Mouse (Mus musculus): ENCODE results near the gene Gm10320. TPM values are rescaled to one million over a fixed set of nuclear protein-coding genes. Genes with fewer than 3 reads are reported as not detected.

Gene Gm10320
- 0.59 and 0.86 TPM in 2 replicates for polyA plus RNA-seq (2014; fragmentation: Nextera tagmentation; extraction: Ambion mirVana)

GRCm38 (mm10) chr13:98491909-98492308 is at the start of gene Gm10320:
TSS of gene Gm10320 (minus strand) at chr13:98492001.
- Histone ChIP-seq H3K4me3 (ENCODE audit: low read depth, low read length) (no peak within 1 kb of the TSS), H3K4me2 (ENCODE audit: low read depth, low read length) (no peak within 1 kb of the TSS), H3K27me3 (ENCODE audit: control insufficient read depth, insufficient read depth, low read length) (0 out of 2 replicates have a peak, but pooled peaks cover 2% of the 10 kb centered on the region), H3K4me1 (ENCODE audit: control insufficient read depth, insufficient read depth, low read length) (no peaks in the 10 kb centered on the region), H3K27ac (ENCODE audit: low read depth, low read length) (no peak within 1 kb of the TSS), H3K36me3 (ENCODE audit: control insufficient read depth, insufficient read depth, low read length) (no peaks in the 10 kb centered on the region), H3K9ac (replicated peaks; ENCODE audit: low read depth, low read length) (no peak within 1 kb of the TSS), H3K9me3 (ENCODE audit: control insufficient read depth, low read length) (no peaks in the 10 kb centered on the region)
- no peak for ATAC-seq (ENCODE audit: low read depth)
- 66% methylated on average over 3 of the region's 3 CpGs for WGBS

GRCm38 (mm10) chr13:98541601-98542000 is 49.8 kb upstream of the Gm10320 start:
- no peak overlapping the region for H3K4me2 ChIP-seq (ENCODE audit: low read depth, low read length)
- no peak overlapping the region for H3K27ac ChIP-seq (ENCODE audit: low read depth, low read length)
- H3K27me3 ChIP-seq (ENCODE audit: control insufficient read depth, insufficient read depth, low read length) = no peaks in the 10 kb centered on the region
- no peak for ATAC-seq (ENCODE audit: low read depth)
- H3K36me3 ChIP-seq (ENCODE audit: control insufficient read depth, insufficient read depth, low read length) = no peaks in the 10 kb centered on the region
- WGBS = 85% methylated on average over 2 of the region's 2 CpGs
- no peaks in the 10 kb centered on the region for H3K4me1 ChIP-seq (ENCODE audit: control insufficient read depth, insufficient read depth, low read length)
- H3K4me3 ChIP-seq (ENCODE audit: low read depth, low read length) = no peak overlapping the region
- H3K9me3 ChIP-seq (ENCODE audit: control insufficient read depth, low read length) = no peaks in the 10 kb centered on the region
- no peak overlapping the region for H3K9ac ChIP-seq (replicated peaks; ENCODE audit: low read depth, low read length)

DNA sequence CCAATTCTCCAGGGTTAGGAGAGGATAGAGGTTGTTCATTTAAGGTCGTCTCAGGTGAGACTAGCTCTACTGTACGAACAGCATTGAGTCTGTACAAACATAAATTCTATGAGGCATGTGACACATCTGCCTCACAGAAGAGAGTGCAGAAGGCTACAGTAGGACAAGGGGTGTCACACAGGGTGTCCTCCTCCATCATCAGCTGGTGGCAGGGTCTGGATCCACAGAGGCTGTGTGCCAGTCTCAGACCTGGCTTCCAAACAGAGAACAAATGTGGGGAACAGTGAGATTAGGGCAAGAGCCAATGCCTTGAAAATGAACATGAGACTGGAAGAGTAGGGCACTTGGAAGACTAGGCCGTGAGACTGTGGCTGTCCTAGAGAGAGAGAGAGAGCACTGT is 48.4 kb upstream of the Gm10320 start:
- Histone ChIP-seq H3K4me1 (ENCODE audit: control insufficient read depth, insufficient read depth, low read length) (no peaks in the 10 kb centered on the region), H3K9me3 (ENCODE audit: control insufficient read depth, low read length) (no peaks in the 10 kb centered on the region), H3K9ac (replicated peaks; ENCODE audit: low read depth, low read length) (no peak overlapping the region), H3K27ac (ENCODE audit: low read depth, low read length) (no peak overlapping the region), H3K4me2 (ENCODE audit: low read depth, low read length) (no peak overlapping the region), H3K4me3 (ENCODE audit: low read depth, low read length) (no peak overlapping the region), H3K27me3 (ENCODE audit: control insufficient read depth, insufficient read depth, low read length) (no peaks in the 10 kb centered on the region), H3K36me3 (ENCODE audit: control insufficient read depth, insufficient read depth, low read length) (no peaks in the 10 kb centered on the region)
- WGBS = 89% methylated on average over 3 of the region's 3 CpGs
- no peak for ATAC-seq (ENCODE audit: low read depth)

- Histone ChIP-seq H3K9me3 (ENCODE audit: control insufficient read depth, low read length) (no peaks in the 10 kb centered on the region), H3K4me1 (ENCODE audit: control insufficient read depth, insufficient read depth, low read length) (peaks cover under 1% of the 10 kb centered on the region; the same call in 1 of the 2 replicates), H3K4me3 (ENCODE audit: low read depth, low read length) (no peak overlapping the region), H3K36me3 (ENCODE audit: control insufficient read depth, insufficient read depth, low read length) (no peaks in the 10 kb centered on the region), H3K27ac (ENCODE audit: low read depth, low read length) (no peak overlapping the region), H3K4me2 (ENCODE audit: low read depth, low read length) (no peak overlapping the region), H3K27me3 (ENCODE audit: control insufficient read depth, insufficient read depth, low read length) (no peaks in the 10 kb centered on the region), H3K9ac (replicated peaks; ENCODE audit: low read depth, low read length) (no peak overlapping the region)
- 86% methylated on average over 7 of the region's 7 CpGs for WGBS
- no peak for ATAC-seq (ENCODE audit: low read depth)
Measured at GRCm38 (mm10) chr13:98539311-98539710, 47.5 kb upstream of the Gm10320 start.

- H3K36me3 ChIP-seq (ENCODE audit: control insufficient read depth, insufficient read depth, low read length) = no peaks in the 10 kb centered on the region
- H3K4me2 ChIP-seq (ENCODE audit: low read depth, low read length) = no peak overlapping the region
- no peak overlapping the region for H3K27ac ChIP-seq (ENCODE audit: low read depth, low read length)
- no peak for ATAC-seq (ENCODE audit: low read depth)
- WGBS = 64% methylated on average over 5 of the region's 5 CpGs
- peaks cover 4% of the 10 kb centered on the region; the same call in 1 of the 2 replicates for H3K4me1 ChIP-seq (ENCODE audit: control insufficient read depth, insufficient read depth, low read length)
- H3K27me3 ChIP-seq (ENCODE audit: control insufficient read depth, insufficient read depth, low read length) = no peaks in the 10 kb centered on the region
- no peak overlapping the region for H3K4me3 ChIP-seq (ENCODE audit: low read depth, low read length)
- H3K9ac ChIP-seq (replicated peaks; ENCODE audit: low read depth, low read length) = no peak overlapping the region
- H3K9me3 ChIP-seq (ENCODE audit: control insufficient read depth, low read length) = no peaks in the 10 kb centered on the region
Measured at GRCm38 (mm10) chr13:98538587-98538986, 46.8 kb upstream of the Gm10320 start.

GRCm38 (mm10) chr13:98534913-98535262 is 43.1 kb upstream of the Gm10320 start:
- H3K4me3 ChIP-seq (ENCODE audit: low read depth, low read length) = no peak overlapping the region
- no peaks in the 10 kb centered on the region for H3K36me3 ChIP-seq (ENCODE audit: control insufficient read depth, insufficient read depth, low read length)
- no peak overlapping the region for H3K27ac ChIP-seq (ENCODE audit: low read depth, low read length)
- ATAC-seq (ENCODE audit: low read depth) = no peak
- no peak overlapping the region for H3K4me2 ChIP-seq (ENCODE audit: low read depth, low read length)
- no peak overlapping the region for H3K9ac ChIP-seq (replicated peaks; ENCODE audit: low read depth, low read length)
- H3K4me1 ChIP-seq (ENCODE audit: control insufficient read depth, insufficient read depth, low read length) = peaks cover 4% of the 10 kb centered on the region; the same call in 1 of the 2 replicates
- WGBS = 41% methylated on average over 2 of the region's 2 CpGs
- H3K9me3 ChIP-seq (ENCODE audit: control insufficient read depth, low read length) = no peaks in the 10 kb centered on the region
- H3K27me3 ChIP-seq (ENCODE audit: control insufficient read depth, insufficient read depth, low read length) = no peaks in the 10 kb centered on the region

- Histone ChIP-seq H3K4me2 (ENCODE audit: low read depth, low read length) (peak overlapping the region; percentile 19; the same call in 1 of the 2 replicates), H3K27ac (ENCODE audit: low read depth, low read length) (no peak overlapping the region), H3K4me3 (ENCODE audit: low read depth, low read length) (no peak overlapping the region), H3K4me1 (ENCODE audit: control insufficient read depth, insufficient read depth, low read length) (peaks cover 4% of the 10 kb centered on the region; the same call in 1 of the 2 replicates), H3K9me3 (ENCODE audit: control insufficient read depth, low read length) (no peaks in the 10 kb centered on the region), H3K9ac (replicated peaks; ENCODE audit: low read depth, low read length) (no peak overlapping the region), H3K27me3 (ENCODE audit: control insufficient read depth, insufficient read depth, low read length) (no peaks in the 10 kb centered on the region), H3K36me3 (ENCODE audit: control insufficient read depth, insufficient read depth, low read length) (no peaks in the 10 kb centered on the region)
- ATAC-seq (ENCODE audit: low read depth) = peak; percentile 77
- WGBS = 30% methylated on average over 18 of the region's 18 CpGs
Measured at GRCm38 (mm10) chr13:98534190-98534912, 42.5 kb upstream of the Gm10320 start.

DNA sequence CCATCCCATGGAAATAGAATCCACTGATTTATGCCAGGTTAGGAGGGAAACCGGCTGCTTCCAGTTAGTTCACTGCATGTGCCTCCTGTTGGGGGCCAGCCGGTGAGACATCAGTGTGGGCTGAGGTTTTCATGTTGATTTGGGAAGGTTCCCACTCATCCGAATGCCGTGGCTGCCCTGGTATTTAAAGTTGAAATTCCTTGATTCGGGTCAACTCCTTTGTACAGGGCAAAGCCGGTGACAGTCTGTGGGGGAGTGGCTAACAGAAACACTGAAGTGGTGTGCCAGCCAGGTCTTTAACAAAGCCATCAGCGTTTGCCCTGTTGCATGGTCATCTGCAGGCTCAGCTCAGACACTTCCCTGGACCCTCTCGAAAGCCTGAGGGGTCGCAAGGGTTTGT is 41.6 kb upstream of the Gm10320 start:
- ATAC-seq (ENCODE audit: low read depth) = 0 out of 2 replicates have a peak, but pooled peaks have one; percentile 23
- Histone ChIP-seq H3K4me3 (ENCODE audit: low read depth, low read length) (no peak overlapping the region), H3K4me1 (ENCODE audit: control insufficient read depth, insufficient read depth, low read length) (peaks cover 4% of the 10 kb centered on the region; the same call in 1 of the 2 replicates), H3K4me2 (ENCODE audit: low read depth, low read length) (no peak overlapping the region), H3K27me3 (ENCODE audit: control insufficient read depth, insufficient read depth, low read length) (no peaks in the 10 kb centered on the region), H3K36me3 (ENCODE audit: control insufficient read depth, insufficient read depth, low read length) (no peaks in the 10 kb centered on the region), H3K9ac (replicated peaks; ENCODE audit: low read depth, low read length) (no peak overlapping the region), H3K27ac (ENCODE audit: low read depth, low read length) (no peak overlapping the region), H3K9me3 (ENCODE audit: control insufficient read depth, low read length) (no peaks in the 10 kb centered on the region)
- 21% methylated on average over 9 of the region's 9 CpGs for WGBS

GRCm38 (mm10) chr13:98532699-98533375 is 41.0 kb upstream of the Gm10320 start:
- no peak overlapping the region for H3K9ac ChIP-seq (replicated peaks; ENCODE audit: low read depth, low read length)
- WGBS = 52% methylated on average over 12 of the region's 12 CpGs
- H3K36me3 ChIP-seq (ENCODE audit: control insufficient read depth, insufficient read depth, low read length) = no peaks in the 10 kb centered on the region
- 0 out of 2 replicates have a peak, but pooled peaks have one; percentile 28 for ATAC-seq (ENCODE audit: low read depth)
- no peaks in the 10 kb centered on the region for H3K9me3 ChIP-seq (ENCODE audit: control insufficient read depth, low read length)
- no peaks in the 10 kb centered on the region for H3K27me3 ChIP-seq (ENCODE audit: control insufficient read depth, insufficient read depth, low read length)
- no peak overlapping the region for H3K4me3 ChIP-seq (ENCODE audit: low read depth, low read length)
- no peak overlapping the region for H3K4me2 ChIP-seq (ENCODE audit: low read depth, low read length)
- no peak overlapping the region for H3K27ac ChIP-seq (ENCODE audit: low read depth, low read length)
- peaks cover 4% of the 10 kb centered on the region; the same call in 1 of the 2 replicates for H3K4me1 ChIP-seq (ENCODE audit: control insufficient read depth, insufficient read depth, low read length)

All from neural tube, embryonic 14.5 days (tissue).